10 mouse cellular contexts compared by ENCODE assay signal in genomic region chr7:142119632-142120031, GRCm38 (mm10). TPM values are rescaled to one million over a fixed set of nuclear protein-coding genes. Genes with fewer than 3 reads are reported as not detected.
A peak's percentile ranks its signal among the peaks of the same experiment; 100 is the strongest.
DNase-seq lines count a peak whose midpoint lies in the region; ATAC-seq and TF ChIP-seq lines count a peak whose summit lies in the region.
"Had no signal": no experiment of that assay in that cellular context is flagged by ENCODE, and none has a peak within 500 bp of the region (broad histone marks: within the 10 kb centered on the region; RNA-seq: fewer than 3 reads in every experiment).

No protein-coding gene starts in this region.

- no peak for TF ChIP-seq EP300 in heart, adult 2 months (IDR thresholded peaks at IDR 0.05; ENCODE audit: insufficient read depth, low read depth, low read length)

- no peak overlapping the region for H3K9ac ChIP-seq in heart, adult 2 months (ENCODE audit: low read depth, low read length)
- H3K9ac ChIP-seq in forebrain, embryonic 12.5 days: no peak overlapping the region

- TF ChIP-seq CTCF in heart, adult 2 months (IDR thresholded peaks at IDR 0.05): peak; percentile 62
- TF ChIP-seq CTCF in small intestine, adult 2 months (IDR thresholded peaks at IDR 0.05; ENCODE audit: extremely low read depth, insufficient read length, insufficient replicate concordance, low read depth, low read length): peak; percentile 60; the same call in 1 of the 2 replicates

- no peaks in the 10 kb centered on the region for H3K79me2 ChIP-seq in heart, adult 2 months (replicated peaks; ENCODE audit: control insufficient read depth, insufficient read depth, low read length)

- no peak for ATAC-seq in forebrain, embryonic 12.5 days (ENCODE audit: low FRiP score)

- H3K36me3 ChIP-seq in heart, adult 2 months (ENCODE audit: control insufficient read depth, insufficient read depth, low read length): no peaks in the 10 kb centered on the region
- no peaks in the 10 kb centered on the region for H3K36me3 ChIP-seq in small intestine, adult 2 months (ENCODE audit: control insufficient read depth, insufficient read depth, low read length)
- no peaks in the 10 kb centered on the region for H3K36me3 ChIP-seq in forebrain, embryonic 12.5 days (replicated peaks)

- no peak overlapping the region for H3K4me2 ChIP-seq in forebrain, embryonic 12.5 days

- DNase-seq in heart, adult 2 months: no peak
- no peak for DNase-seq in heart, postnatal 4 days
- peak; percentile 5 for DNase-seq in ovary, postnatal 36 days (ENCODE audit: low spot score)
- DNase-seq in ovary, postnatal 10 days (ENCODE audit: low spot score): no peak
- DNase-seq in cerebellum, postnatal 25 days: peak; percentile 14 to 57
- DNase-seq in right cerebral cortex, postnatal 25 days: no peak

- H3K27me3 ChIP-seq in heart, adult 2 months (ENCODE audit: control insufficient read depth, insufficient read depth, low read length): no peaks in the 10 kb centered on the region
- H3K27me3 ChIP-seq in small intestine, adult 2 months (ENCODE audit: control insufficient read depth, insufficient read depth, low read length): no peaks in the 10 kb centered on the region
- no peaks in the 10 kb centered on the region for H3K27me3 ChIP-seq in forebrain, embryonic 12.5 days

- no peak for TF ChIP-seq POLR2A in heart, adult 2 months (IDR thresholded peaks at IDR 0.05; ENCODE audit: insufficient read depth, low read depth, low read length)
- no peak for TF ChIP-seq POLR2A in small intestine, adult 2 months (IDR thresholded peaks at IDR 0.05; ENCODE audit: low read depth, low read length)

- WGBS in heart, adult 2 months: 11% methylated on average over 5 of the region's 5 CpGs
- whole genome bisulfite sequencing in small intestine, adult 2 months: 16% methylated on average over 5 of the region's 5 CpGs
- WGBS in forebrain, embryonic 12.5 days: 23% methylated on average over 5 of the region's 5 CpGs

- H3K4me3 ChIP-seq in heart, adult 2 months: no peak overlapping the region
- H3K4me3 ChIP-seq in small intestine, adult 2 months (ENCODE audit: low read depth, low read length): no peak overlapping the region
- H3K4me3 ChIP-seq in forebrain, embryonic 12.5 days (replicated peaks): no peak overlapping the region

- intact Hi-C loops in heart, adult 2 months (cut with DNase I): no loop called here

- H3K9me3 ChIP-seq in forebrain, embryonic 12.5 days: no peaks in the 10 kb centered on the region

- no peak overlapping the region for H3K27ac ChIP-seq in heart, adult 2 months
- no peak overlapping the region for H3K27ac ChIP-seq in small intestine, adult 2 months (ENCODE audit: insufficient read depth, low read depth, low read length)
- H3K27ac ChIP-seq in forebrain, embryonic 12.5 days: no peak overlapping the region

- no peaks in the 10 kb centered on the region for H3K4me1 ChIP-seq in heart, adult 2 months (ENCODE audit: control insufficient read depth, insufficient read depth, low read length)
- H3K4me1 ChIP-seq in small intestine, adult 2 months (ENCODE audit: control insufficient read depth, insufficient read depth, insufficient read length, low read length): 0 out of 2 replicates have a peak, but pooled peaks cover 2% of the 10 kb centered on the region
- H3K4me1 ChIP-seq in forebrain, embryonic 12.5 days: no peaks in the 10 kb centered on the region

RNA-seq across cellular contexts. Expression of gene Gm45618, which starts 0.9 kb away (rescaled TPM):
- not detected for total RNA-seq in heart, adult 2 months (2021)
- polyA plus RNA-seq in heart, adult 2 months (2012; rRNA removed): not detected in 2 replicates
- total RNA-seq in heart, postnatal 4 days (2021): not detected
- not detected in 2 replicates for polyA plus RNA-seq in small intestine, adult 2 months (2012; rRNA removed)
- polyA plus RNA-seq in forebrain, embryonic 12.5 days (2016; fragmentation: Nextera tagmentation; extraction: Ambion mirVana): not detected in 2 replicates
- total RNA-seq: heart, postnatal 10 days had no signal
- polyA plus RNA-seq: liver, embryonic 16.5 days had no signal

RNA-seq across cellular contexts. Expression of gene Gm39115, which starts 16.2 kb away (rescaled TPM):
- not detected for total RNA-seq in heart, adult 2 months (2021)
- not detected in 2 replicates for polyA plus RNA-seq in heart, adult 2 months (2012; rRNA removed)
- total RNA-seq in heart, postnatal 4 days (2021): not detected
- polyA plus RNA-seq in small intestine, adult 2 months (2012; rRNA removed): not detected in 2 replicates
- polyA plus RNA-seq in forebrain, embryonic 12.5 days (2016; fragmentation: Nextera tagmentation; extraction: Ambion mirVana): not detected in 2 replicates
- total RNA-seq: heart, postnatal 10 days had no signal
- polyA plus RNA-seq: liver, embryonic 16.5 days had no signal

RNA-seq across cellular contexts. Expression of gene Dusp8, which starts 24.0 kb away (rescaled TPM):
- 10 to 100 TPM; 37.4 to 43.2 TPM for total RNA-seq in heart, adult 2 months (2021)
- 31.4 and 38.4 TPM in 2 replicates for polyA plus RNA-seq in heart, adult 2 months (2012; rRNA removed)
- 10 to 100 TPM; 37.7 to 43.0 TPM for total RNA-seq in heart, postnatal 4 days (2021)
- 8.9 and 13.4 TPM in 2 replicates for polyA plus RNA-seq in small intestine, adult 2 months (2012; rRNA removed)
- polyA plus RNA-seq in forebrain, embryonic 12.5 days (2016; fragmentation: Nextera tagmentation; extraction: Ambion mirVana): 45.0 and 45.8 TPM in 2 replicates

RNA-seq across cellular contexts. Expression of gene Gm45337, which starts 24.8 kb away (rescaled TPM):
- total RNA-seq in heart, adult 2 months (2021): not detected
- polyA plus RNA-seq in heart, adult 2 months (2012; rRNA removed): not detected in 2 replicates
- total RNA-seq in heart, postnatal 4 days (2021): not detected
- polyA plus RNA-seq in small intestine, adult 2 months (2012; rRNA removed): not detected in 2 replicates
- not detected in 2 replicates for polyA plus RNA-seq in forebrain, embryonic 12.5 days (2016; fragmentation: Nextera tagmentation; extraction: Ambion mirVana)
- total RNA-seq: heart, postnatal 10 days had no signal
- polyA plus RNA-seq: liver, embryonic 16.5 days had no signal

RNA-seq across cellular contexts. Expression of gene Gm29735, which starts 37.3 kb away (rescaled TPM):
- not detected for total RNA-seq in heart, adult 2 months (2021)
- not detected in 2 replicates for polyA plus RNA-seq in heart, adult 2 months (2012; rRNA removed)
- total RNA-seq in heart, postnatal 4 days (2021): not detected
- not detected in 2 replicates for polyA plus RNA-seq in small intestine, adult 2 months (2012; rRNA removed)
- not detected in 2 replicates for polyA plus RNA-seq in forebrain, embryonic 12.5 days (2016; fragmentation: Nextera tagmentation; extraction: Ambion mirVana)
- total RNA-seq: heart, postnatal 10 days had no signal
- polyA plus RNA-seq: liver, embryonic 16.5 days had no signal

Comparison
In these comparisons a context has a peak if more than half of its experiments do, and no peak if none do; other contexts are left out.
1. DNase-seq: peak in ovary, postnatal 36 days (single experiment) and cerebellum, postnatal 25 days (2 of 2); none in heart, adult 2 months (0 of 2), heart, postnatal 4 days (single experiment), ovary, postnatal 10 days (single experiment) and right cerebral cortex, postnatal 25 days (single experiment).